Mouse (Mus musculus): ENCODE results near the gene Hnmt.

- TF ChIP-seq ZC3H11A (IDR thresholded peaks at IDR 0.05; ENCODE audit: borderline replicate concordance, low read depth, low read length) = no peak
- no peak for TF ChIP-seq MAFK (IDR thresholded peaks at IDR 0.05; ENCODE audit: insufficient read depth, low read depth, low read length)
- no peak for TF ChIP-seq ZNF384 (IDR thresholded peaks at IDR 0.05; ENCODE audit: low read depth, low read length)
Measured at GRCm38 (mm10) chr2:24014957-24015356, 34.2 kb downstream of the Hnmt start.

Measured in ES-E14 (cell line).